Mouse (Mus musculus) neural tube, embryonic 14.5 days (tissue): ENCODE measurements around the gene Kcnip1. TPM values are rescaled to one million over a fixed set of nuclear protein-coding genes. Genes with fewer than 3 reads are reported as not detected.

Source experiments
- ATAC-seq: fragments of 200-750 bp; cut with Nextera tagmentation; 2 replicates; pipeline ENCODE4 v1.8.0; 2017; ENCODE audit warnings: low read depth, mild to moderate bottlenecking, moderate TSS enrichment, moderate library complexity
- H3K27ac ChIP-seq: fragments of 300-500 bp; sonication (generic); 2 replicates; pipeline ENCODE4 v1.5.1; 2014; ENCODE audit warnings: low read depth, mild to moderate bottlenecking, control low read depth, low read length, moderate library complexity, mixed read lengths
- H3K27me3 ChIP-seq: fragments of 300-500 bp; sonication (generic); 2 replicates; pipeline ENCODE4 v1.6.1; 2014; ENCODE audit warnings: low read length; ENCODE audit not compliant: control insufficient read depth, insufficient read depth
- H3K36me3 ChIP-seq: fragments of 300-500 bp; sonication (generic); 2 replicates; pipeline ENCODE4 v1.6.1; 2014; ENCODE audit warnings: low read length, mixed read lengths; ENCODE audit not compliant: control insufficient read depth, insufficient read depth
- H3K4me1 ChIP-seq: fragments of 300-500 bp; sonication (generic); 2 replicates; pipeline ENCODE4 v1.6.1; 2014; ENCODE audit warnings: low read length; ENCODE audit not compliant: control insufficient read depth, insufficient read depth
- H3K4me2 ChIP-seq: fragments of 300-500 bp; sonication (generic); 2 replicates; pipeline ENCODE4 v1.6.1; 2014; ENCODE audit warnings: mild to moderate bottlenecking, low read depth, low read length, control low read depth
- H3K4me3 ChIP-seq: fragments of 300-500 bp; sonication (generic); 2 replicates; pipeline ENCODE4 v1.5.1; 2014; ENCODE audit warnings: low read depth, low read length, control low read depth, mixed read lengths
- H3K9ac ChIP-seq: fragments of 300-500 bp; sonication (generic); replicated peaks from 2 replicates; pipeline ENCODE4 v1.6.1; 2014; ENCODE audit warnings: low read depth, mild to moderate bottlenecking, control low read depth, low read length, mixed read lengths
- H3K9me3 ChIP-seq: fragments of 300-500 bp; sonication (generic); 2 replicates; pipeline ENCODE4 v1.6.1; 2016; ENCODE audit warnings: low read length; ENCODE audit not compliant: control insufficient read depth
- WGBS: fragments of 180-500 bp; shearing (Covaris S2); extraction: QIAGEN DNeasy Blood & Tissue Kit; methylation state at CpG from one replicate; pipeline ENCODE4 v1.1.7; 2014; 5-methylcytosine and 5-hydroxymethylcytosine counted together
- polyA plus RNA-seq: library from polyadenylated mRNA; unstranded; fragments of >200 nt; fragmentation: Nextera tagmentation; extraction: Ambion mirVana; gene quantifications from 2 replicates; pipeline ENCODE4 v1.2.1, GENCODE M21; 2014

Gene Kcnip1
- polyA plus RNA-seq, 1 experiment from 2014 or later = 138 TPM

- 92% methylated on average over 7 of the region's 7 CpGs for WGBS
- no peaks in the 10 kb centered on the region for H3K36me3 ChIP-seq
- no peak for ATAC-seq
Observed at GRCm38 (mm10) chr11:33972114-33972513, 20.8 kb downstream of the Kcnip1 start.

GRCm38 (mm10) chr11:33969199-33969598 lies 23.8 kb downstream of the Kcnip1 start:
- Histone ChIP-seq H3K4me3 (no peak overlapping the region), H3K27ac (no peak overlapping the region), H3K27me3 (no peaks in the 10 kb centered on the region), H3K9ac (no peak overlapping the region), H3K4me1 (no peaks in the 10 kb centered on the region), H3K4me2 (no peak overlapping the region), H3K9me3 (no peaks in the 10 kb centered on the region), H3K36me3 (no peaks in the 10 kb centered on the region)
- no peak for ATAC-seq
- 91% methylated on average over 3 of the region's 3 CpGs for WGBS

More at GRCm38 (mm10) chr11:33972114-33972513, 20.8 kb downstream of the Kcnip1 start:
- Histone ChIP-seq H3K4me3 (no peak overlapping the region), H3K4me1 (no peaks in the 10 kb centered on the region), H3K9me3 (no peaks in the 10 kb centered on the region), H3K9ac (no peak overlapping the region), H3K27ac (no peak overlapping the region), H3K4me2 (no peak overlapping the region), H3K27me3 (no peaks in the 10 kb centered on the region)

- Histone ChIP-seq H3K9me3 (no peaks in the 10 kb centered on the region), H3K9ac (no peak overlapping the region), H3K4me1 (no peaks in the 10 kb centered on the region), H3K4me2 (no peak overlapping the region), H3K4me3 (no peak overlapping the region), H3K27ac (no peak overlapping the region), H3K36me3 (no peaks in the 10 kb centered on the region), H3K27me3 (no peaks in the 10 kb centered on the region)
- ATAC-seq = no peak
- 88% methylated on average over 4 of the region's 4 CpGs for WGBS
Observed at GRCm38 (mm10) chr11:33967708-33968107, 25.2 kb downstream of the Kcnip1 start.

GRCm38 (mm10) chr11:33965380-33965779 lies 27.6 kb downstream of the Kcnip1 start:
- WGBS = 48% methylated on average over 2 of the region's 2 CpGs
- H3K4me2 ChIP-seq = no peak overlapping the region
- ATAC-seq = no peak
- no peaks in the 10 kb centered on the region for H3K9me3 ChIP-seq
- no peak overlapping the region for H3K4me3 ChIP-seq
- no peaks in the 10 kb centered on the region for H3K27me3 ChIP-seq
- no peak overlapping the region for H3K27ac ChIP-seq
- no peaks in the 10 kb centered on the region for H3K36me3 ChIP-seq
- H3K9ac ChIP-seq = no peak overlapping the region
- no peaks in the 10 kb centered on the region for H3K4me1 ChIP-seq

GRCm38 (mm10) chr11:33962688-33963407 lies 30.1 kb downstream of the Kcnip1 start, which contains the start of gene Kcnmb1:
TSS of gene Kcnmb1 (plus strand) at chr11:33963013.
- Histone ChIP-seq H3K9me3 (no peaks in the 10 kb centered on the region), H3K4me3 (no peak within 1 kb of the TSS), H3K27ac (no peak within 1 kb of the TSS), H3K4me2 (no peak within 1 kb of the TSS), H3K4me1 (no peaks in the 10 kb centered on the region), H3K36me3 (no peaks in the 10 kb centered on the region), H3K9ac (no peak within 1 kb of the TSS), H3K27me3 (no peaks in the 10 kb centered on the region)
- WGBS = 33% methylated on average over 6 of the region's 6 CpGs
- no peak for ATAC-seq

GRCm38 (mm10) chr11:33962178-33962577 lies 30.8 kb downstream of the Kcnip1 start:
- H3K4me1 ChIP-seq = no peaks in the 10 kb centered on the region
- 47% methylated on average over 7 of the region's 7 CpGs for WGBS
- no peak overlapping the region for H3K4me2 ChIP-seq
- H3K36me3 ChIP-seq = no peaks in the 10 kb centered on the region
- H3K9ac ChIP-seq = no peak overlapping the region
- no peak for ATAC-seq
- no peaks in the 10 kb centered on the region for H3K9me3 ChIP-seq
- H3K4me3 ChIP-seq = no peak overlapping the region
- H3K27ac ChIP-seq = no peak overlapping the region
- no peaks in the 10 kb centered on the region for H3K27me3 ChIP-seq

- no peak for ATAC-seq
- H3K27ac ChIP-seq = no peak overlapping the region
- H3K9ac ChIP-seq = no peak overlapping the region
- no peak overlapping the region for H3K4me3 ChIP-seq
- no peak overlapping the region for H3K4me2 ChIP-seq
- WGBS = 81% methylated on average over 8 of the region's 8 CpGs
- H3K4me1 ChIP-seq = no peaks in the 10 kb centered on the region
- no peaks in the 10 kb centered on the region for H3K36me3 ChIP-seq
- H3K27me3 ChIP-seq = no peaks in the 10 kb centered on the region
- H3K9me3 ChIP-seq = no peaks in the 10 kb centered on the region
Observed at GRCm38 (mm10) chr11:33958713-33959112, 34.2 kb downstream of the Kcnip1 start.

GRCm38 (mm10) chr11:33957595-33957994 lies 35.4 kb downstream of the Kcnip1 start:
- Histone ChIP-seq H3K27ac (peak overlapping the region; percentile 55; the same call in 1 of the 2 replicates), H3K9ac (no peak overlapping the region), H3K9me3 (no peaks in the 10 kb centered on the region), H3K4me3 (no peak overlapping the region), H3K4me2 (no peak overlapping the region), H3K27me3 (no peaks in the 10 kb centered on the region), H3K4me1 (no peaks in the 10 kb centered on the region), H3K36me3 (no peaks in the 10 kb centered on the region)
- 38% methylated on average over 6 of the region's 6 CpGs for WGBS
- peak; percentile 71; the same call in 1 of the 2 replicates for ATAC-seq

GRCm38 (mm10) chr11:33956623-33957022 lies 36.3 kb downstream of the Kcnip1 start:
- H3K27me3 ChIP-seq = no peaks in the 10 kb centered on the region
- H3K4me3 ChIP-seq = no peak overlapping the region
- no peak overlapping the region for H3K4me2 ChIP-seq
- WGBS = 92% methylated on average over 5 of the region's 5 CpGs
- H3K4me1 ChIP-seq = no peaks in the 10 kb centered on the region
- no peak overlapping the region for H3K9ac ChIP-seq
- H3K9me3 ChIP-seq = no peaks in the 10 kb centered on the region
- H3K27ac ChIP-seq = no peak overlapping the region
- no peak for ATAC-seq
- no peaks in the 10 kb centered on the region for H3K36me3 ChIP-seq
